Mouse (Mus musculus) CH12F3 (cell line): ENCODE results near the gene Thada.
"Not testable (repeated sequence)": the region's sequence is repeated elsewhere in the genome, so short reads cannot be mapped to it uniquely, and the experiment has no call there.

Source experiments
- in situ Hi-C: fragments of 300-500 bp; cut with MboI; formaldehyde crosslinking; loops from 2 replicates; pipeline ENCODE4 v1.14.3; 2020; ENCODE audit warnings: low sequenced_read_pairs

Thada gene

DNA sequence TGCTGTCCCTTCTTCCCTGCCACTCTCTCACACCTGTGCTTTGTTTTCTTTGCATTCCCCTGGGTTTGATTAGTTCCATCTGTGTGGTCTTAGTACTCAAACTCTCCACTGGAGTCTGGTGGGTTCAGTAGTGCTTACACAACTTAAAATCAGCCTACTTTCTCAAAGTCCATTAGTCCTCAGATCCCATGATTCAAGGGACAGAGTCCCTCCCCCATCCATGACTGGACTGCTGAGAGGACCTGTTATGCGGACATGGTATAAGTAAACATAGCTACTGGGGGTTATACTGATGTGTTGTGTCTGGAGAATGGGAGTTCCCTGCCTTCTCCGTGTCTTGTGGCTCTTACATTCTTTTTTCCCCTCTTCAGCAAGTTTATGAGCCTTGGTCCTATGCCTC lies 237.8 kb downstream of the Thada start:
- in situ Hi-C loops: no loop called here

DNA sequence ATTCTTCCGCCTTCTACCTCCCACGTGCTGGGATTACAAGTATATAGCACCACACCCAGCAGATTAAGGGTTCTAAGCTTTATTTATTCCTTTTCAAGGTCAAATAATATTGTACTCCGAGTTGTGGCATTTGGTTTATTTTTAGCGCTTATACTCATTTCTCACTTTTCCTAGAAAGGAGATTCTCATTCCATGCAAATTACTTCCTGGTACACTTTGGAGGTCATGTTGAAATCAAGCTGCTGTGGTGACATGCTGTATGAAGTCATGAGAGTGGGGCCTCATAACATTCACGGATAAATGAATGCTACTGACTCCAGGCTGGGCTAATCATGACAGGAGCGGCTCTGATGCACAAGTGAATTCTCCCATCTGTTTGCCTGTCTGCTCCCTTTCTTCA lies 239.3 kb downstream of the Thada start:
- in situ Hi-C loops: no loop called here

DNA sequence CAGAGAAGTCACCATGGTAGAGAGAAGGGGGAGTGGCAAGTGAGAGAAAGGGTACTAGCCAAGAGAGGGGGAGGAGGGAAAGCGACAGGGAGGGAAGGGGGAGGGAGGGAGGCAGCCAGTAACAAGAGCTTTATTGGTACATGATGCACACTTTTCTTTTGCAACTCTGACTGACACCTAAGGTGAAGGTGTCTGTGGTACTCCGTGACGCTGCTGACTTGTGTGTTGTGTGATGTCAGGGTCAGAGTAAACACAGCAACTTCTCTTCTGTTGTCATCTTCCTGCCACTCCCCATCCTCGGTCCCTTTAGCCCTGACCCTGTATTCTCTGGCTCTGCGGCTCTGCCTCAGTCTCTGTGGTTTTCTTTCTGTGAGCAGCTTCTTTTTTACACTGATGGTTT lies 239.8 kb downstream of the Thada start:
- in situ Hi-C loops: no loop called here

DNA sequence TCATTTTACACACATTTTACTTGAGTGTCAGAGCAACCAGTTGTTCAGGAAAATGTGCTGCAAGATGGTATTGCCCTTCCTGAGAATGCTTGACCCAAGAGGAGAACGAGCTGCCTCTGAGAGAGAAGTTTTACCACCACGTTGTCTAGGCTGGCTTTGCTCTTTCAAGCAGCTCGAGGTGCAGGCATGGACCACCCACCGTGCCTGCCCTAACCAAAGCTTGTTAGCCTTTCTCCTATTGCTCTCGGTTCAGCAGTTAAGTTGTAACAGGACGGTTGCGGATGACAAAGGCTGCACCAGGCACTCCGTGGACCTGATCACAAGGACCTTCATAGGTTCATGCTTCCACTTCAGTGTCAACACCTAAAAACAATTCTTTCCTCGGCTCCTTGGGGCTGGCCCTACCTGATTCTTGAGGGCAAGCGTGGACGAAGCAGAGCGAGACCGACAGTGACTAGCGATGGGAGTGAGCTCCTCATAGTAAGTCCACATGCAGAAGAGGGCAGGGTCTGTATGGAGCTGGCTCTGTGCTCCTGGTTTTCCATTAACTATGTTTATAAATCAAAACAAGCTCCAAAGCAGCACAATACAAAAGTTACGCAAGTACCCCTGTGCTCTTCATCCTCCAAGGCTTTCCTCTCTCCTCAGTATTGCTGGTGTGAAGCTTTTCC lies 241.7 kb downstream of the Thada start:
- in situ Hi-C loops: no loop called here

DNA sequence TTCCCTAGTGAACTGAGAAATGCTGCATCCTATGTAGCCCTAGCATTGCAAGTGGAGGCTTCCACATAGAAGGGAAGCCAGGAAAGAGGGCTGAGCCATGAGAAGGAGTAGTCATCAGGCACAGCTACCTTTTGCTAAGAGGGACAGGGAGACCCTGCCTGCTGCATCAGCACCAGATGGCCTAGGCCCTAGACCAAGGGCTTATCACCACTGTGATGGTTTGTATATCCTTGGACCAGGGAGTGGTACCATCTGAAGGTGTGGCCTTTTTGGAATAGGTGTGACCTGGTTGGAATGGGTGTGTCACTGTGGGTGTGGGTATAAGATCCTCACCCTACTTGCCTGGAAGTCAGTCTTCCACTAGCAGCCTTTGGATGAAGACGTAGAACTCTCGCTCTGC lies 247.2 kb downstream of the Thada start:
- in situ Hi-C loops: not testable (repeated sequence)

DNA sequence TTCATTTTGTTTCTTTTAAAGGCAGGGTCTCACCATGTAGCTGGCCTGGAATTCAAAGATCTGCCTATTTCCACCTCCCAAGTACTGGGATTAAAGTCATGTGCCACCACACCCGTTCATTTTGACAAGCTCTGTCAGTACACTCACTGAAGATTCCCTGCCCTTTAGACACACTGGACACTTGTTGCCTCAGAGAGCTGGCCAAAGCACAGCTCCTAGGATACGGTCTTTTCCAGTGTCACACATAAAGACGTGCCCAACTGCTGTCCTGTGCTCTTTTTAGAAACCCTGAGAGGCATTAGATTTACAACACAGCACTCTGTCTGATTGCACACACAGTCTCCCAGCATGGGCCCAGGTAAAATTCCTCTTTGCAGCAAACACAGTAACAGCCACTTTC lies 248.3 kb downstream of the Thada start:
- in situ Hi-C loops: no loop called here

DNA sequence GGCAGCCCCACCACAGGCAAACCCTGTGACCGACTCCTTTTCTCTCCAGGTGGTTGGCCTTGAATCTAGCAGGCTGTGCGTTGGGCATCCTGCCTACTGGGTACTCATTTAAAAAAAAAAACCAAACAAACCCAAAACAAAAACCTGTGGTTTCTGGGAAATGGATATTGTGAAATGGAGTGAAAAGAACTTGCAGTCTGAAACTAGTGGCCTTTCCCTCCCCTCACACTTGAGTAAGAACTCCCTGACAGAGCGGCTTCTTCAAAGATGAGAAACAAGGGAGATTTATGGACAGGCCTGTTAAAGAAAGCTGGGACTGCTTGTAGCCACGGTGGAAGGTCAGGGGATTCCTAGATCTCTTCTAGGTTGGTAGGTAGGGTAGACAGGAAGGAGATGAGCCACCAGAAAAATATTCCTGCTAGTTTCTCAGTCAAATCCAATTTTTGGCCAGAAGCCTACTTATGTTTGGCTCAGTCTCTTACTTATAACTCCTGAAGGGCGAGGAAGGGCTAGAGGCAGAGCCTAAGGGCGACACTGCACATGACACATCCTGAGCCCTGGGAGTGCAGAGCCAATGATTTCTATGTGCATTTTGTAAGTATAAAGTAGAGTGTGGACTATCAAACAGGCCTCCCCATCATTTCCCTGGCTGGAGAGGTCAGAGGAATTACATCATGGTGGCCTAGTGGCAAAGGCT lies 250.6 kb downstream of the Thada start:
- in situ Hi-C loops: no loop called here

DNA sequence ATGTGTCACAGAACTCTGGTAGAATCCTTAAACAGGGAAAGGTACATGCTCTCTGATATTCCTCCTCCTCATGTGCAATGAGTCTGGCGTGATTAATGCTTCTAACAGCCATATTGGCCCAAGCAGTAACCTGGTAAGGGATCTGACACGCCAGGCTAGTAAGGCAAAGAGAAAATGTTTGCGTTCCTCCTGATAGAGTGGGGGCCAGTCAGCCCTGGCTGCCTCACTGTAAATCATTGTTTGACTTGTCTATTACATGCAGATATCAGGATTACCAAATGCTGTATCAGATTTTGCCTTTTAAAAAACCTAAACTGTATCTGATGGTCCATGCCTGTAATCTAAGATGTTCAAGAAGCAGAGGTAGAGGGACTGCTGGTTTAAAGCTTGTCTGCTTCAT lies 252.5 kb downstream of the Thada start:
- in situ Hi-C loops: no loop called here

DNA sequence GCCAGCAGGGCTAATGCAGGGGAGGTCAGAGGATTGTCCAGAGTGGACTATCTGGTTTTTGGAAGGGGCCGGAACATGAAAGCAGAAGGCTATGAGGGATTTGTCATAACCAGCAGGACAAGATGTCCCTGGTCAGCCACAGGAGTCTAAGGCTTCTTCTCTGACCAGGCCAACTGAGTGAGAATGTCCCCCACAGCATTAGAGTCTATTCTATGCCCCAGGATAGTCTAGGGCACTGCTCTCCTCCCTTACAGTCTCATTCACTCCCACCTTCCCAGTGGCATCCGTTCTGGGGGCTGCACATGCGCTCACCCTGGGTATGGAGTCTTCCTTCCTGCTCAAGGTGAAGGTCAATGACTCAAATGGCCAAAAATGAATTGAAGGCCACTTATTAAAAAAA lies 258.4 kb downstream of the Thada start:
- in situ Hi-C loops: no loop called here

DNA sequence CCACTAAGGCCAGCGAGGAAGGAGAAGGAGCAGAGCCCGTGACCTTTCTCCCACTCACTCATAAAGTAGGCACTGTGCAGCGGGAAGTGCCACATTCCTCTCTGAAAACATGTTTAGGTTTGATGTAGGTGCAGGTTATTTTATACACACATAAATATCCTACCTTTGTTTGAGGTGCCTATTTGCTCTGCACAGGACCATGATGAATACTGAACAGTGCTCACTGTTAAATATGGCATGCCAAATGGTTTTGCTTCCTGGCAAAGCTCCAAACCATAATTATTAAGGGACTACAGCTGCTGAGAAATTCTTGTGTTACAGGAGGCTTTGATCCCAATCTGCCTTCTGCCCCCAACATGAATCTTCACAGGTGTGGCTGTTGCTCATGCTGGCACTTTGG lies 259.8 kb downstream of the Thada start:
- in situ Hi-C loops: no loop called here

DNA sequence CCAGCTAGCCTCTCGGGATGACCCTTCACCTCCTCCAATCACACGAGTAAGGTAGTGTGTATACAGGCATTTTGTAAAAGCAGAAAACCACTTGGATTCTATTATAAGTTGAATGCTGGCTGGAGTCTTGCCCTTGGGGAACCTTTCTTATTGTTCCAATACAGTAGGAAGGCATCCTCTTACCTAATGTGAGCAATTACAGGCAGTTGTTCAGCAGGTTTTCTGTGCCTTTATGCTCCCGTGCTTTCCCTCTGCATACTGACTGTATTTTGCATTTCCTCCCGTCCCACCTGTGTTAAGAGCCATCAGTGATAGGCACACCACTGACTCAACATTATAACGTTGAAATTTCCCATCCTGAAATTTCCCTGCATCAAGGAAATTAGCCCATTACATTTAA lies 261.0 kb downstream of the Thada start:
- in situ Hi-C loops: no loop called here

DNA sequence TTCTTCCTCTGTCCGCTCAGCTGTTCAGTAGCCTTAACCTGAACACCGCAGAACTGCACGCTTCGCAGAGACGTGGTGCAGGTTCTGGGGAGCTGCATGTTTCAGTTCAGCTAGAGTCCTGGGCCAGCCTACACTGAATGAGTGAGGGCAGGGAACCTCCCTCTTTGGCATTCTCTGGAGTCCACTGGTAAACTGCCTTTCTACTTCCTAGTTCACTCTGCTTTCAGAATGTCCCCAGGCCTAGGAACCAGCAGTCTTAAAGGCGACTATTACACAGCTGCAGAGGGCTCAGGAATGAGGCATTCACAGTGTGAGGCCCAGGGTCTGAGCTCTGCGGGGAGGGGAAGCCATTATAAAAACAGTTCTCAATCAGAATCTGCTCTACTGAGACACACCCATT lies 262.7 kb downstream of the Thada start:
- in situ Hi-C loops: no loop called here

DNA sequence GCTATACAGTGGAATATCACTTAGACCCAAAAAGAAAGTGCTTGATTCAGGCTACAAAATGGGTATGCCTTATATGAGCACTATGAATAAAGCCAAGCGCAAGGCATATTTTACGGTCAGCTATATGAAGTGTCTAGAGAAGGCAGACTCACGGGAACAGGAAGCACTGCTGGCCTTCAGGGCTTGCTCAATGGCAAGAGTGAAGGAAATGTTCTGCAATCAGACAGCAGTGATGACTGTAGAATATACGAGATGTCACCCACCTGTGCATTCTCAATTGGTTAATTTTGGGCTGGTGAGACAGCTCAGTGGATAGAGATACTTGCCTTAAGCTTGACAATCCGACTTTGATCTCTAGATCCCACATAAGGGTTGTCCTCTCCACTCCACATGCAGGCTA lies 264.8 kb downstream of the Thada start:
- in situ Hi-C loops: no loop called here

DNA sequence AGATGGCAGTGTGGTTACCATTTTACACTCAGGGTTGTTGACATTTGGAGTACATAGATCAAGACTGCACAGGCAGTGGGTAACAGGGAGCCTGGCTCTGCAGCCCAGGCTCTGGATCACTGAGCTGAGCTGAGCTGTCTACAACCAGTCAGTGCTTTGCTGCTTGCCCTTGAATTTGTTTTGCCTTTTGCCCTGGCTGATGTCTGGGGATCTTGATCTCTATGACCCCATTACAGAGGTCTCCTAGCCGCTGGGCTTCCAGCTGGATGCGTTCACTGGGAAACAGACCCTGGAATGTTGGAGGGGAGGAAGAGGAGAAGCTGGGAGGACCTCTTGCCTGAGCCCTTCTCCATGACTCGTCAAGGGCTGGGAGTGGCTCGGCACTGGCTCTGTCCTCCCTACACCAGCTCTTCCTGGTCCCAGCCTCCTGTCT lies 268.1 kb downstream of the Thada start:
- in situ Hi-C loops: loop anchor here (10.0 kb wide), 3 partner anchors 163 to 293 kb away; no protein-coding TSS in a partner anchor

DNA sequence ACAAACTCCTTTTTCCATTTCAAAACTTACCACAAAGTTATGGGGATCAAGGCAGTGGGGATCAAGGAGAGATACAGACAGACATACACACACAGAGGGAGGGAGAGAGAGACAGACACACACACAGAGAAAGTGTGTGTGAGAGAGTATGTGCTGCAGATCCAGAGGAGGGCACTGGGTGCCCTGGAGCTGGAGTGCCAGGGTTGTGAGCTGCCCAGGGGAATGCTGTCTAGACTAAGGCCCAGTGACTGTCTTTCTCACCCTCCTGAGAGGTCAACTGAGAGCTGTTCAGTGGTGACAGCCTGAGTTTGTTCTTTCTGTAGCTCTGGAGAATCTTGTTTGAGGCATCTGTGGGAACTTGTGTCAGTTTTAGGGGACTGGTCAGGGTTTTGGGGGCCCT lies 269.7 kb downstream of the Thada start:
- in situ Hi-C loops: loop anchor here (10.0 kb wide), 3 partner anchors 162 to 292 kb away; no protein-coding TSS in a partner anchor

DNA sequence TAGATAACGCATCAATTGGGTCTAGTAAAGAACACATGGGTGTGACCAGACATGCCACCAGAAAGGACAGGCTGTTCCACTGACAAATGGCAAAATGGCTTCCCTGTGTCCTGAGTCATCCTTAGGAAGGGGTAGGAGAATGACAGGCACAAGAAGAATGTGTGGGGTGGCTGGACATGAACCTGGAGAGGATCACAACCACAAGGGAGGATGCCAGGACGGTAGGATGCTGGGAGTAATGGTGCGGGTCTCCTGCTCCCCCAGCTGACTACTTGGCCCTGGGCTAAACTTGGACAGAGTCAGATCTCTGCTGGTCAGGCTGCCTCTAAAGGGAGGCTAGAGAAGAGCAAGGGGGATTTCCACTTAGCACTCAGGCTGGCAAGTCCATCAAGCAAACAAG lies 270.2 kb downstream of the Thada start:
- in situ Hi-C loops: loop anchor here (10.0 kb wide), 3 partner anchors 161 to 291 kb away; no protein-coding TSS in a partner anchor

DNA sequence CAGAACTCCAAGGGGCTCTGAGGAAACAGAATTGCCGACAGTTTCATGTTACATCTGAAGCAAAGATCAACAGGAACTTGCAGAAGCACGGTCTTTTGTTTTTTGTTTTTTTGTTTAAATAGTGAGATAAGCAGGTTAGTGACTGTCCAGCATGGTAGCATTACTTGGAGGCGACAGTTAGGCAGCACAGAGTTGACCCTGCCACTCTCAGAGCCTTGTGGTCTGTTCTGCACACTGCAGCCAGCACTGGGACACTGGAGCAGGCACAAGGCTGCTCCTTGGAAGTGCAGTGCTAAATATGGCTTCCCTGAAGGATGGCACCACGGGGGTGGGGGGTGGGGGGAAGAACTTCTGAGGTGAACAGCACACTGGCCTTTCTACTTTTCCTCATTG lies 271.0 kb downstream of the Thada start:
- in situ Hi-C loops: loop anchor here (10.0 kb wide), 3 partner anchors 160 to 290 kb away; no protein-coding TSS in a partner anchor

DNA sequence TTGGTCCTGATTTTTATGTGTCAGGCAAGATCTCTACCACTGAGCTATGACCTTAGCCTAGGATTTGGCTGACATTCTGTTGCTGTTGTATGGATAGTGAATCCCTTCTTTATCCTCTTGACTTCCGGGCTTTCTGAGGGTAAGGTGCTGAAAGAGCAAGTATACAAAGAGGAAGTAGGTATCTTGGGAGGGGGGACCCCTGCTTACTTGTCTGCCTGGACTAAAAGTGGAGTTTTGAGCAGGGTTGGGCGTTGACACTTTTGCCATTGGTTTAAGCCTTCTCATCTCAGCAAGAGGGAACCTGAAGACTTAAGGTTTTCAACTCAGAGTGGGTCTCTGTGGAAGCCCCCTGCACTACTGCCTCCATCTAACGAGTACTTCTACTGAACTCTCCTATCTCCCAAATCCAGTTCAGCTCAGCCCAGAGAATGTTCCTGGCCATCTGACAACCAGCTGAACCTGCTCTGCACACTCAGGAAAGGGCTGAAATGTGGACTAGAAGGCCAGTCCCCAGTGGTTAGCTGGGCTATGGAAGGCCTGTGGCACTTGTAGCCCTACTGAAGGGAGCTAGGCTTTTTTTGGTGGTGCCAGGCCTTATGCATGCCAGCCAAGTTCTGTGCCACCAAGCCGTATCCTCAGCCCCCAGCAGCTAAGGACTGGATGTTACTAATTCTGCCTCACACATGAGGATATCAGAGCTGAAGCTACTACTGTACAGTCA lies 271.6 kb downstream of the Thada start:
- in situ Hi-C loops: loop anchor here (10.0 kb wide), 3 partner anchors 160 to 290 kb away; no protein-coding TSS in a partner anchor

DNA sequence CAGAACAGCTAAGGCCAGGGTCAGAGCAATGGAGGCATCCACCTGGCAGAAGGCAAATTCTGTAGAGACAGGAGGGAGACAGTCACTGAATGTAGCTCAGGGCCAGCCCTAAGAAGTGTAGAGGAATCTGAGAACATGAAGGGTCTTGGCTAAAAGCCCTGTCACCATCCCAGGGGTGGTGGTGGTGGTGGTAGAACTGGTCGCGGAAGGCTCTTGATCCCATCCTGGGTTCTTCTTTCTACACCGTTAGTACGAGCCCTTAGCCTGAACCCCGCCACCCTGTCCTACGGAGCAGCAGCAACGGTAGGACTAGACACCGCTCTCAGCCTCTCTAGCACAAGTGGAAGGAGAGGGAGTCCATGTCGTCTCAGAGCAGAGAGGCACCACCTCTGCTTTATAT lies 272.6 kb downstream of the Thada start:
- in situ Hi-C loops: loop anchor here (10.0 kb wide), 3 partner anchors 159 to 289 kb away; no protein-coding TSS in a partner anchor

DNA sequence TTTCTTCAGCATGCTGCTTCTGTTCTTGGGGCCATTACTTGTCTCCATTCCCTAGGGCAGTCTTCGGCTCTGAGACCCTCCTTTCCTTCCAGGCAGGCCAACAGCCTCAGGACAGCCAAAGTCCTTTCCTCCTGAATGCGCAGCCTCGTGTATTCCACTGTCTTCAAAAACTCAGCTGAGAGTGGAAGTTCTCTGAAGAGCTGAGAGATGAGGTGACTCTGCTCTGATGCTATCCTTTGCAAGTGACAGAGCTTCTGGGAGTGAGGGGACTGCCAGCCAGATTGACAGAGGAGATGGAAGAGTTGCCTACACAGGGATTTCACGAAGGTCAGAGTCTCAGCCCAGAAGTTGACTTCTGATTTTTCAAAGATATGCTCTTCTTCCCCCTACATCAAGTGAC lies 274.1 kb downstream of the Thada start:
- in situ Hi-C loops: loop anchor here (10.0 kb wide), 3 partner anchors 157 to 287 kb away; no protein-coding TSS in a partner anchor

DNA sequence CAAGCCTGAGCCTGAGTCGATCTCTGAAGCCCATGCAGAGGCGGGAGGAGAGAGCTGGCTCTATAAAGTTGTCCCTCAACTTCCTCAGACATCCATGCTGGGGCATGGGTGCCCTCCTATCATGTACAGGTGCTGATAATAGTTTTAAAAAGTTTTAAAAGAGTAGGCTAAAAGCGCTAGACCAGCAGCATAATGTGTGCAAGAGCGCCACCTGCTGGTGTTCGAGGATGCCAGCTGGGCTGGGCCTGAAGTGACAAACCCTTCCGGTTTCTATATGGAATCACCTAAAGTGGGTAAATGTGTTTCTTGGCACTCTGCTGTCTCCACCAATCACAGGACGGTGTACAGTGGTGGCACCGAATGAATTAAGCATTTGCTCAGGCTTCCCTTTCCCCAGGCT lies 275.1 kb downstream of the Thada start:
- in situ Hi-C loops: loop anchor here (10.0 kb wide), 3 partner anchors 156 to 286 kb away; no protein-coding TSS in a partner anchor
